Mouse (Mus musculus) liver, embryonic 16.5 days (tissue): ENCODE measurements around the gene Chn2. TPM values are rescaled to one million over a fixed set of nuclear protein-coding genes. Genes with fewer than 3 reads are reported as not detected.
A peak's percentile ranks its signal among the peaks of the same experiment; 100 is the strongest.

Experiments used
- ATAC-seq: fragments of 200-750 bp; cut with Nextera tagmentation; 2 replicates; pipeline ENCODE4 v1.8.0; 2017; ENCODE audit warnings: low read depth, mild to moderate bottlenecking, moderate number of reproducible peaks, moderate library complexity
- H3K27ac ChIP-seq: fragments of 300-500 bp; sonication (generic); 2 replicates; pipeline ENCODE4 v1.5.1; 2014; ENCODE audit warnings: mild to moderate bottlenecking, low read length
- H3K27me3 ChIP-seq: fragments of 300-500 bp; sonication (generic); 2 replicates; pipeline ENCODE4 v1.6.1; 2014; ENCODE audit warnings: low read depth, low read length, mixed read lengths; ENCODE audit not compliant: control insufficient read depth, insufficient read depth
- H3K36me3 ChIP-seq: fragments of 300-500 bp; sonication (generic); 2 replicates; pipeline ENCODE4 v1.6.1; 2014; ENCODE audit warnings: mild to moderate bottlenecking; ENCODE audit not compliant: control insufficient read depth, insufficient read depth
- H3K4me1 ChIP-seq: fragments of 300-500 bp; sonication (generic); 2 replicates; pipeline ENCODE4 v1.6.1; 2014; ENCODE audit warnings: low read depth, low read length, mixed read lengths; ENCODE audit not compliant: control insufficient read depth
- H3K4me2 ChIP-seq: fragments of 300-500 bp; sonication (generic); 2 replicates; pipeline ENCODE4 v1.6.1; 2014; ENCODE audit warnings: low read depth, low read length, mixed read lengths
- H3K4me3 ChIP-seq: fragments of 300-500 bp; sonication (generic); 2 replicates; pipeline ENCODE4 v1.5.1; 2014; ENCODE audit warnings: low read depth, mild to moderate bottlenecking, low read length
- H3K9ac ChIP-seq: fragments of 300-500 bp; sonication (generic); 2 replicates; pipeline ENCODE4 v1.6.1; 2014; ENCODE audit warnings: low read depth, low read length
- H3K9me3 ChIP-seq: fragments of 300-500 bp; sonication (generic); replicated peaks from 2 replicates; pipeline ENCODE4 v1.6.1; 2016; ENCODE audit warnings: low read length; ENCODE audit not compliant: control insufficient read depth
- WGBS: fragments of 180-500 bp; shearing (Covaris S2); extraction: QIAGEN DNeasy Blood & Tissue Kit; methylation state at CpG from one replicate; pipeline ENCODE4 v1.1.7; 2014; ENCODE audit not compliant: insufficient replicate concordance; 5-methylcytosine and 5-hydroxymethylcytosine counted together
- polyA plus RNA-seq: library from polyadenylated mRNA; unstranded; fragments of >200 nt; fragmentation: Nextera tagmentation; extraction: Ambion mirVana; gene quantifications from 2 replicates; pipeline ENCODE4 v1.2.1, GENCODE M21; 2015

Chn2 gene
- polyA plus RNA-seq, 1 experiment from 2014 or later, result 4.2 TPM

- no peaks in the 10 kb centered on the region for H3K36me3 ChIP-seq
- H3K27me3 ChIP-seq, result no peaks in the 10 kb centered on the region
- no peaks in the 10 kb centered on the region for H3K9me3 ChIP-seq
- no peak overlapping the region for H3K9ac ChIP-seq
- WGBS, result 58% methylated on average over 6 of the region's 6 CpGs
- H3K27ac ChIP-seq, result no peak overlapping the region
- no peak overlapping the region for H3K4me2 ChIP-seq
- ATAC-seq, result no peak
- H3K4me1 ChIP-seq, result no peaks in the 10 kb centered on the region; the same call in 1 of the 2 replicates
- no peak overlapping the region for H3K4me3 ChIP-seq
Observed at GRCm38 (mm10) chr6:54114412-54114811, 75.1 kb downstream of the Chn2 start.

GRCm38 (mm10) chr6:54116299-54116698 lies 76.9 kb downstream of the Chn2 start:
- Histone ChIP-seq H3K27me3 (no peaks in the 10 kb centered on the region), H3K4me1 (peaks cover 5% of the 10 kb centered on the region), H3K4me3 (no peak overlapping the region), H3K27ac (0 out of 2 replicates have a peak overlapping the region, but pooled peaks have one; percentile 25), H3K9me3 (no peaks in the 10 kb centered on the region), H3K9ac (no peak overlapping the region), H3K4me2 (no peak overlapping the region), H3K36me3 (no peaks in the 10 kb centered on the region)
- WGBS, result 37% methylated on average over 9 of the region's 9 CpGs
- no peak for ATAC-seq

GRCm38 (mm10) chr6:54117001-54117591 lies 77.7 kb downstream of the Chn2 start:
- 0 out of 2 replicates have a peak overlapping the region, but pooled peaks have one; percentile 52 for H3K27ac ChIP-seq
- H3K36me3 ChIP-seq, result no peaks in the 10 kb centered on the region
- H3K4me2 ChIP-seq, result no peak overlapping the region
- WGBS, result 35% methylated on average over 7 of the region's 7 CpGs
- peak; percentile 43; the same call in 1 of the 2 replicates for ATAC-seq
- no peaks in the 10 kb centered on the region for H3K9me3 ChIP-seq
- no peak overlapping the region for H3K9ac ChIP-seq
- no peak overlapping the region for H3K4me3 ChIP-seq
- no peaks in the 10 kb centered on the region for H3K27me3 ChIP-seq
- H3K4me1 ChIP-seq, result peaks cover 5% of the 10 kb centered on the region

- no peak overlapping the region for H3K9ac ChIP-seq
- no peaks in the 10 kb centered on the region for H3K36me3 ChIP-seq
- no peaks in the 10 kb centered on the region for H3K27me3 ChIP-seq
- no peak overlapping the region for H3K27ac ChIP-seq
- no peak for ATAC-seq
- no peak overlapping the region for H3K4me2 ChIP-seq
- H3K4me1 ChIP-seq, result peaks cover 5% of the 10 kb centered on the region
- 51% methylated on average over 3 of the region's 3 CpGs for WGBS
- H3K4me3 ChIP-seq, result no peak overlapping the region
- H3K9me3 ChIP-seq, result no peaks in the 10 kb centered on the region
Observed at GRCm38 (mm10) chr6:54118395-54118794, 79.0 kb downstream of the Chn2 start.

GRCm38 (mm10) chr6:54118897-54119296 lies 79.5 kb downstream of the Chn2 start:
- Histone ChIP-seq H3K36me3 (no peaks in the 10 kb centered on the region), H3K4me2 (no peak overlapping the region), H3K27me3 (no peaks in the 10 kb centered on the region), H3K9ac (no peak overlapping the region), H3K4me3 (no peak overlapping the region), H3K9me3 (no peaks in the 10 kb centered on the region), H3K27ac (no peak overlapping the region), H3K4me1 (peaks cover 5% of the 10 kb centered on the region)
- ATAC-seq, result no peak
- 24% methylated on average over 4 of the region's 4 CpGs for WGBS

GRCm38 (mm10) chr6:54119461-54119860 lies 80.1 kb downstream of the Chn2 start:
- Histone ChIP-seq H3K4me1 (peaks cover 5% of the 10 kb centered on the region), H3K9ac (no peak overlapping the region), H3K36me3 (no peaks in the 10 kb centered on the region), H3K4me2 (no peak overlapping the region), H3K9me3 (no peaks in the 10 kb centered on the region), H3K27ac (no peak overlapping the region), H3K27me3 (no peaks in the 10 kb centered on the region), H3K4me3 (no peak overlapping the region)
- 78% methylated on average over 2 of the region's 2 CpGs for WGBS
- ATAC-seq, result no peak

GRCm38 (mm10) chr6:54119885-54120666 lies 80.7 kb downstream of the Chn2 start:
- H3K9me3 ChIP-seq, result no peaks in the 10 kb centered on the region
- H3K27me3 ChIP-seq, result no peaks in the 10 kb centered on the region
- no peak overlapping the region for H3K4me2 ChIP-seq
- no peak for ATAC-seq
- H3K4me1 ChIP-seq, result peaks cover 7% of the 10 kb centered on the region
- 36% methylated on average over 13 of the region's 13 CpGs for WGBS
- no peak overlapping the region for H3K4me3 ChIP-seq
- no peak overlapping the region for H3K9ac ChIP-seq
- H3K27ac ChIP-seq, result no peak overlapping the region
- H3K36me3 ChIP-seq, result no peaks in the 10 kb centered on the region

GRCm38 (mm10) chr6:54120889-54121288 lies 81.5 kb downstream of the Chn2 start:
- WGBS, result 68% methylated on average over 5 of the region's 5 CpGs
- no peak overlapping the region for H3K4me2 ChIP-seq
- ATAC-seq, result no peak
- H3K27ac ChIP-seq, result no peak overlapping the region
- no peaks in the 10 kb centered on the region for H3K36me3 ChIP-seq
- no peak overlapping the region for H3K4me3 ChIP-seq
- H3K4me1 ChIP-seq, result peaks cover 9% of the 10 kb centered on the region
- no peak overlapping the region for H3K9ac ChIP-seq
- no peaks in the 10 kb centered on the region for H3K27me3 ChIP-seq
- no peaks in the 10 kb centered on the region for H3K9me3 ChIP-seq

- H3K36me3 ChIP-seq, result no peaks in the 10 kb centered on the region
- H3K4me1 ChIP-seq, result peaks cover 9% of the 10 kb centered on the region
- 42% methylated on average over 3 of the region's 3 CpGs for WGBS
- no peaks in the 10 kb centered on the region for H3K27me3 ChIP-seq
- ATAC-seq, result peak; percentile 16; the same call in 1 of the 2 replicates
- H3K9me3 ChIP-seq, result no peaks in the 10 kb centered on the region
- H3K9ac ChIP-seq, result no peak overlapping the region
- no peak overlapping the region for H3K4me2 ChIP-seq
- no peak overlapping the region for H3K27ac ChIP-seq
- H3K4me3 ChIP-seq, result no peak overlapping the region
Observed at GRCm38 (mm10) chr6:54124519-54124918, 85.2 kb downstream of the Chn2 start.
